Mouse (Mus musculus): ENCODE results near the gene Blcap. TPM values are rescaled to one million over a fixed set of nuclear protein-coding genes. Genes with fewer than 3 reads are reported as not detected.

Gene Blcap
- polyA plus RNA-seq (2014; fragmentation: Nextera tagmentation; extraction: Ambion mirVana): 49.3 and 49.8 TPM in 2 replicates

GRCm38 (mm10) chr2:157571224-157571832 lies at the start of gene Blcap:
Gene Blcap, minus strand, starts transcription at chr2:157571274.
- Histone ChIP-seq H3K27me3 (ENCODE audit: insufficient read depth, low read length) (no peaks in the 10 kb centered on the region), H3K4me1 (ENCODE audit: insufficient read depth) (no peaks in the 10 kb centered on the region; the same call in 1 of the 2 replicates), H3K9ac (no peak within 1 kb of the TSS), H3K27ac (ENCODE audit: low read depth) (no peak within 1 kb of the TSS), H3K36me3 (ENCODE audit: insufficient read depth) (no peaks in the 10 kb centered on the region), H3K4me3 (ENCODE audit: low read depth, low read length) (no peak within 1 kb of the TSS), H3K4me2 (no peak within 1 kb of the TSS), H3K9me3 (ENCODE audit: low read depth, low read length) (no peaks in the 10 kb centered on the region)
- ATAC-seq (ENCODE audit: insufficient read depth) (no peak), DNase-seq (peak; percentile 90)
- 7% methylated on average over 6 of the region's 6 CpGs for WGBS
- peak; percentile 89 for TF ChIP-seq CTCF (IDR thresholded peaks at IDR 0.05; ENCODE audit: low read depth)

DNA sequence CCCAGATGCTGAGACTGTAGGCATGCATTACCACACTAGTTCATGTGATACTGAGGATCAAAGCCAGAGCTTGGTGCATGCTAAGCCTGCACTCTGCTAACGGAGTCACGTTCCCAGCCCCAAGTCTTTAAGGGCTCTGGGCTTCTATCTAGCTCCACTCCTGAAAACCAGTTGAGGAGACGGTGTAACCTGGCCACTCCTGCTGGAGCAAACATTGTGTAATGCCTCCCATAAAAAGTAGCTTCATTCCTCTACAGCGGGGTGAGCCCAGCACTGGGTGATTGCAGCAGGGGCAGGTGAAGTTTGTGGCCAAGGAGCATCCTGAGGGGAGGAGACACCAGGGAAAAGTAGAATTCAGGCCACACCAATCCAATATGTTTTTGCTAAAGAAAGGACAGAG lies 47.3 kb upstream of the Blcap start:
- Histone ChIP-seq H3K9ac (no peak overlapping the region), H3K36me3 (ENCODE audit: insufficient read depth) (no peaks in the 10 kb centered on the region), H3K27ac (ENCODE audit: low read depth) (no peak overlapping the region), H3K4me1 (ENCODE audit: insufficient read depth) (no peaks in the 10 kb centered on the region), H3K4me3 (ENCODE audit: low read depth, low read length) (no peak overlapping the region), H3K27me3 (ENCODE audit: insufficient read depth, low read length) (no peaks in the 10 kb centered on the region), H3K9me3 (ENCODE audit: low read depth, low read length) (no peaks in the 10 kb centered on the region), H3K4me2 (no peak overlapping the region)
- TF ChIP-seq CTCF (IDR thresholded peaks at IDR 0.05; ENCODE audit: low read depth): no peak
- 79% methylated on average over 4 of the region's 4 CpGs for WGBS
- no peak for DNase-seq
- ATAC-seq (ENCODE audit: insufficient read depth): no peak

- no peak for ATAC-seq (ENCODE audit: insufficient read depth)
- H3K9ac ChIP-seq: no peak overlapping the region
- no peak overlapping the region for H3K27ac ChIP-seq (ENCODE audit: low read depth)
- no peaks in the 10 kb centered on the region for H3K9me3 ChIP-seq (ENCODE audit: low read depth, low read length)
- no peak for TF ChIP-seq CTCF (IDR thresholded peaks at IDR 0.05; ENCODE audit: low read depth)
- H3K4me2 ChIP-seq: no peak overlapping the region
- H3K4me1 ChIP-seq (ENCODE audit: insufficient read depth): no peaks in the 10 kb centered on the region
- DNase-seq: no peak
- H3K36me3 ChIP-seq (ENCODE audit: insufficient read depth): no peaks in the 10 kb centered on the region
- WGBS: 13% methylated on average over 11 of the region's 11 CpGs
- no peaks in the 10 kb centered on the region for H3K27me3 ChIP-seq (ENCODE audit: insufficient read depth, low read length)
- no peak overlapping the region for H3K4me3 ChIP-seq (ENCODE audit: low read depth, low read length)
Measured at GRCm38 (mm10) chr2:157613997-157614396, 42.9 kb upstream of the Blcap start.

DNA sequence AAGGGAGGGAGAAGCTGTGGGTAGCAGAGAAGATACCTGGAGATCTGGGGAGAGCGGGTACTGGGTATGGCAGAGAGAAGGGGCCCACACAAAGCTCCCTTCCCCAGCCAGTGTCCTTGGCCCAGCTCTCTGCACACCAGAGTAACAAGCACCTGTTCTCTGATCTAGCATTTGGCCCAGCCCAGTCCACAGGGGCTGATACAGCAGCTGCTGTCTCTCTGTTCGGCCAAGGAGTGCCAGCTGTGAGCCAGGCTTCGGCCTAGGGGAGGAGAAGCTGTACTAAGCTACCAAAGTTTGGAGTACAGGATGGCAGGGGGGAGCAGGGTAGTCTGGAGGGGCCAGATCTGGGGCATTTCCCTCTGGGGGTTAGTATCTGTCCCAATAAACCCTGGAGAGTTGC lies 40.7 kb upstream of the Blcap start:
- 74% methylated on average over 3 of the region's 3 CpGs for WGBS
- H3K4me2 ChIP-seq: no peak overlapping the region
- H3K9ac ChIP-seq: no peak overlapping the region
- 0 out of 2 replicates have a peak, but pooled peaks cover 7% of the 10 kb centered on the region for H3K4me1 ChIP-seq (ENCODE audit: insufficient read depth)
- ATAC-seq (ENCODE audit: insufficient read depth) (no peak), DNase-seq (no peak)
- H3K4me3 ChIP-seq (ENCODE audit: low read depth, low read length): no peak overlapping the region
- H3K36me3 ChIP-seq (ENCODE audit: insufficient read depth): no peaks in the 10 kb centered on the region
- no peak overlapping the region for H3K27ac ChIP-seq (ENCODE audit: low read depth)
- no peaks in the 10 kb centered on the region for H3K9me3 ChIP-seq (ENCODE audit: low read depth, low read length)
- no peak for TF ChIP-seq CTCF (IDR thresholded peaks at IDR 0.05; ENCODE audit: low read depth)
- H3K27me3 ChIP-seq (ENCODE audit: insufficient read depth, low read length): no peaks in the 10 kb centered on the region

- Histone ChIP-seq H3K27me3 (ENCODE audit: insufficient read depth, low read length) (0 out of 2 replicates have a peak, but pooled peaks cover 4% of the 10 kb centered on the region), H3K27ac (ENCODE audit: low read depth) (peak overlapping the region; percentile 78; the same call in 1 of the 2 replicates), H3K4me1 (ENCODE audit: insufficient read depth) (0 out of 2 replicates have a peak, but pooled peaks cover 7% of the 10 kb centered on the region), H3K9me3 (ENCODE audit: low read depth, low read length) (no peaks in the 10 kb centered on the region), H3K4me2 (peak overlapping the region; percentile 37), H3K4me3 (ENCODE audit: low read depth, low read length) (no peak overlapping the region), H3K36me3 (ENCODE audit: insufficient read depth) (no peaks in the 10 kb centered on the region), H3K9ac (no peak overlapping the region)
- ATAC-seq (ENCODE audit: insufficient read depth) (peak; percentile 91), DNase-seq (peak; percentile 77)
- 24% methylated on average over 9 of the region's 9 CpGs for WGBS
- no peak for TF ChIP-seq CTCF (IDR thresholded peaks at IDR 0.05; ENCODE audit: low read depth)
Measured at GRCm38 (mm10) chr2:157607542-157608236, 36.6 kb upstream of the Blcap start.

DNA sequence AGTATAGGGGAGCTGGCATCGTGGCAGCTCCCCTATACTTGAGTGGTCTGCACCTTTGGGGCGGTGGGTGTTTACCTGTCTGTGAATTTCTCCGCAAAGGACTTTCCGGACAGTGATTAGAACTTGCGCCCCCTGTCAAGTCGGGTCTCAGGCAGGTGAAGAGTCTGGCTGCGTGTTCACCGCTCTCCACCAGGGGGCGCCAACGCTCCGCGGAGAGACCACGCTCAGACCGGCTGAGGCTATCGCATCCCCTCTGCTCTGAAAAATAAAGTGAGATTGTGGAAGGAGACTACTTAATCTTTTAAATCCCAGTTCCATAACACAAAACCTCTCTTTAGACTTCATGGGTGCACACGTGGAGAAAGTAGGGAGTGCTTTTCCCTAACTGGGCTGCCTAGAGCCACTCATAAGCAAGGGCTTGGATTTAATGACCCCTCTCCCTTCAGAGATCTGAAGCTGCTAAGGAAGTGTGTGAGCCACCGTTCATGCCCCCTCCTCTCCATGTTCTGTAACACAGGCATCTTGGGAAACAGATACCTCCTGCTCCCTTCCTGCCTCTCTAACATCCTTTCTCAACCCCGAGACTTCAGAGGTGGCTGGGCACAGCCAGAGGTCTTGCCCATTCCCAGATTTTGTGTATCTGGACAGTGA lies 34.1 kb upstream of the Blcap start:
- Histone ChIP-seq H3K9me3 (ENCODE audit: low read depth, low read length) (no peaks in the 10 kb centered on the region), H3K4me3 (ENCODE audit: low read depth, low read length) (no peak overlapping the region), H3K27me3 (ENCODE audit: insufficient read depth, low read length) (0 out of 2 replicates have a peak, but pooled peaks cover 4% of the 10 kb centered on the region), H3K36me3 (ENCODE audit: insufficient read depth) (no peaks in the 10 kb centered on the region), H3K9ac (no peak overlapping the region), H3K27ac (ENCODE audit: low read depth) (no peak overlapping the region), H3K4me2 (no peak overlapping the region), H3K4me1 (ENCODE audit: insufficient read depth) (peaks cover 19% of the 10 kb centered on the region; the same call in 1 of the 2 replicates)
- 6% methylated on average over 18 of the region's 18 CpGs for whole genome bisulfite sequencing
- DNase-seq (peak; percentile 90), ATAC-seq (ENCODE audit: insufficient read depth) (no peak)
- TF ChIP-seq CTCF (IDR thresholded peaks at IDR 0.05; ENCODE audit: low read depth): peak; percentile 99

GRCm38 (mm10) chr2:157601435-157601839 lies 30.4 kb upstream of the Blcap start:
- no peak for TF ChIP-seq CTCF (IDR thresholded peaks at IDR 0.05; ENCODE audit: low read depth)
- Histone ChIP-seq H3K36me3 (ENCODE audit: insufficient read depth) (no peaks in the 10 kb centered on the region), H3K27me3 (ENCODE audit: insufficient read depth, low read length) (0 out of 2 replicates have a peak, but pooled peaks cover 4% of the 10 kb centered on the region), H3K9me3 (ENCODE audit: low read depth, low read length) (no peaks in the 10 kb centered on the region), H3K9ac (no peak overlapping the region), H3K4me1 (ENCODE audit: insufficient read depth) (peaks cover 12% of the 10 kb centered on the region; the same call in 1 of the 2 replicates), H3K4me3 (ENCODE audit: low read depth, low read length) (no peak overlapping the region), H3K4me2 (no peak overlapping the region), H3K27ac (ENCODE audit: low read depth) (peak overlapping the region; percentile 58)
- ATAC-seq (ENCODE audit: insufficient read depth) (peak; percentile 90), DNase-seq (peak; percentile 83)
- WGBS: 24% methylated on average over 6 of the region's 6 CpGs
